Mouse (Mus musculus) layer of hippocampus, postnatal 25 days (tissue): ENCODE results near the gene Bach2. TPM values are rescaled to one million over a fixed set of nuclear protein-coding genes. Genes with fewer than 3 reads are reported as not detected.

Experiments
- DNase-seq, 2 experiments: peaks; one replicate each; pipeline ENCODE4 v3.0.0; 2022; ENCODE audit warnings: mixed read lengths in 2 of 2, low spot score in 1 of 2; ENCODE audit errors: extremely low spot score in 1 of 2
- total RNA-seq, 2 experiments: library from RNA; stranded (reverse); gene quantifications; 2 replicates each; pipeline ENCODE4 v1.2.3; 2021

Gene Bach2
- total RNA-seq, 2 experiments from 2014 or later = 9.8 to 17.5 TPM

DNA sequence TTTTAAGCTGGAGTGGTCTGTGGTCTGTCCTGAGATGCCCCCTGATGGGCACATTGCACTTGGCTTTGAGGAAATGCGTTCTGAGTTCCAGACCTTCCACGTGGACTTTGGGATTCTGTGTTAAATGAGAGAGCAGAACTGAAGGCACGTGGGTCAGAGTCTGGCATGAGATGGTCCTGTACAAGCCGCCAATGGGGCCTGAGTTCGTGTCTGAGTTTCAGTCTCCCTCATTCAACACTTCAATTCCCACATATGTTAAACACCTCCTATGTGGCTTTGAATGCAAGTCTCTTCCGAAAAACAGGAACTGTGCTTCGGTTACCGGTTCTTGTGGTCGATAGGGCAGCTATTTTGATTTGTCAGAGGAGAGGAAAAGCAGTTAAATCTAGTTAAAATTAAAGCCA, 10.4 kb downstream of the Bach2 start:
- no peak for DNase-seq

DNA sequence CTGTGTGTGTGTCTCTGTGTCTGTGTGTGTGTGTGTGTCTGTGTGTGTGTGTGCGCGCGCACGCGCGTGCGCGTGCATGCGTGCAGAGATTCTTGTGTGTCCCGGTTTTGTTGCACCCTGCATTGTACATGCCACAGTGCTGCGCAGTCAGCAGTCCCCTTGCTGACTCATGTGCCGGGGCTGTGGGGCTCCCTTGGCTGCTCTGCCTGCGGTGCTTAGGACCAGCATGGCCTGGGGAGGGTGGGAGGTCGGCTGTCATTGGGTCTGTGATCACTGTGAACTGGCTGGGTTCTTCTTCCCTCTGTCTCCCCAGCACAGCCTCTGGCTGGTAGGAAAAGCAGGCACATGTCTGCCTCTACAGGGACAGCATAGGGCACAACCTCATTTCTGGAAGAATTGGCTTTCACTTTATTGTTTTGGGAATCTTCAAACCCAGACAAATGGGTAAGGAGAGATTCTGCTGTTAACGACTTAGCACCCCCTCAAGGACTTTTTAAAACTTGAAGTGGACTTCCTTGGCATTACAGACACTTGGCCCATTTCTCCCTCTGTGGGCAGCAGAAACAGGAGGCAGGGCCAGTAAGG, 11.2 kb downstream of the Bach2 start:
- no peak for DNase-seq

- no peak for DNase-seq
These were observed 11.9 kb downstream of the Bach2 start for GRCm38 (mm10) chr4:32250333-32251004.

- no peak for DNase-seq
These were observed 12.4 kb downstream of the Bach2 start for GRCm38 (mm10) chr4:32251005-32251365.

GRCm38 (mm10) chr4:32251946-32252672, 13.5 kb downstream of the Bach2 start:
- DNase-seq = no peak

- DNase-seq = no peak
These were observed 19.1 kb downstream of the Bach2 start for GRCm38 (mm10) chr4:32257686-32258085.

DNA sequence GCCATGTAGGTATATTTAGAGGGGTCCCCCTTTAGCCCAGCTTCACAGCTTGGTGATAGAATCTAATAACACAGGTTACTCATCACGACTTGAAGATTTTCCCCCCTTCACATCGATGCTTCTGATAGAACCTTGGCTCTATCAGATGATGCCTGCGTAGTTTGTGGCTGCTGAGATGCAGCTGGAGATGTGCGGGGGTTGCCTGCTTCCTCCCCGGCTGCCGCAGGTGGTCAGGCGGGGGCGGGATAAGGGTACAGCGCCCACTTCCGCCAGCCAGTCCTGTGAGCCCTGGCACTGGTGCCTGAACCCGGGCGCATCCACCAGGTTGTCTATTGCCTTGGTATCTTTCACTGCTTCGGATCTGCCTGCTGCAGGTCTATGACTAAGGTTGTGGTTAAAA, 19.5 kb downstream of the Bach2 start:
- no peak for DNase-seq

DNA sequence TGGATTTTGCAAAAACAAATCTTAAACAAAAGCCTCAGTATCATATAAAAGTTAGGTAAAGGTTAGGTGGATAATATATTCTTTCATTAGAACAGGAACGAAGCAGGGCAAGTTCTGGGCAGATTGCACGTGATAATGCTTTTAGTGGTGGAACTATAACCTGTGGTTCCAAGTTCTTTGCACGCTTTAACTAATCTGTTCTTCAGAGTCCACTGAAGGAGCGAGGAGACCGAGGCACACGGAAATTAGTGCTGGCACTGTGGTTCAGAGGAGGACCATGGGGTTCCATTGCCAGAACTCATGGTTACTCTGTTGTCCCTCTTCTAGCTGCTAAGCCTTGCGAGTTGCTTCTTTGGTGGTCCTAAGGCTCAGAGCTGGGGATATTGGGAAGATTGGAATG, 20.0 kb downstream of the Bach2 start:
- no peak for DNase-seq

DNA sequence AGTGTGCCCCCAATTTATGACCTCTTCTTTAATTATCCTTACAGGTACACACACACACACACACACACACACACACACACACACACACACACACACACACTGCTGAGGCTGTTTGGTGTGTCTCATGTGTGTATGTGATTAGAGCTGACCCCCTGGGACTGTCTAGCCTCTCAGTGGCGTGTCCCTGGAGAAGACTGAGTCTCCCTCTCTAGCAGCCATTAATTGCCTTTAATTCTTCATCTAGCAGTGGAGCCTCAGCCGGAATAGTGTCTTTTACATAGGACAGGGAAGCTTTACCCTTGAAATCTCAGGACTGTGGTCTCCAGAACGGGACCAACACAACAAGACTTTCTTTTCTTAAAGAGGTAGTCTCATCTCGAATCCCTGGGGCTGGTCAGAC, 22.3 kb downstream of the Bach2 start:
- DNase-seq = no peak

GRCm38 (mm10) chr4:32262825-32263684, 24.5 kb downstream of the Bach2 start:
- no peak for DNase-seq

- no peak for DNase-seq
These were observed 25.1 kb downstream of the Bach2 start for GRCm38 (mm10) chr4:32263685-32264038.

DNA sequence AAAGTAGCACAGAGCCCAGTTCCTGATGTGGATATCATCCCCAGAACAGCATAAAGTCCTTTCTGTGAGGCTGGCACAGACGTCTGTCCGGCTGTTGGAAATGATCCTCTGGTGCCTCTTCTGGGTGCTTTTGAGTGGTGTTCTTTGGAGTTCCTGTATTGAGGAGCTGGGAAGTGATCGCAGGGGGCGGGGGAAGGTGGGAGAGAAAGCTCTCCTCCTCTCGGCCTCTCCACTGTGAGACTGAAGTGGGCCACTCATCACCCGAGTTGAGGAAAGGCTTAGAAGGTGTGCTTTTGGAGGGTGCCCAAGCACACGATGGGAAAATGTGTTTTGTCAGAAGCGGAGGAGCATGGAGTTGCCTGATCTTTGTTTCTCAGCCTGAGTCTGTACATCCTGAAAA, 26.3 kb downstream of the Bach2 start:
- DNase-seq = no peak

DNA sequence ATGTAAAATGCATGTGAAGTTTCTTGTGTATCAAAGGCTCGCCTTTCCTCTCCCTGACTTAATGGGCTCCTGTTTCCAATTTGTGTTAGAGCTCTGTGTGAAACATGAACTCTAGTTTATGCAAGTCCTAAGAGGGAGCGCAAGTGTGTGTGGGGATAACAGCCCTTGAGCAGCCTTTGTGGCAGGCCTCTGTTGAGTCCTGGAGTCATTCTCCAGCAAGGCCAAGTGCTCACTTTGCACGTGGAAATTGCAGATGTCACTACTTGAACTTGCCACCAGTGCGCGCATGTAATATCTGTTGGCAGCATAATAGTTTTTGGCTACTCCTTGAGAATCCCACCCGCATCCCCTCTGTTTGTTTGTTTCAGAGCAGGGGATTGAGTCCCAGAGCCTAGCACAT, 28.1 kb downstream of the Bach2 start:
- DNase-seq = no peak

DNA sequence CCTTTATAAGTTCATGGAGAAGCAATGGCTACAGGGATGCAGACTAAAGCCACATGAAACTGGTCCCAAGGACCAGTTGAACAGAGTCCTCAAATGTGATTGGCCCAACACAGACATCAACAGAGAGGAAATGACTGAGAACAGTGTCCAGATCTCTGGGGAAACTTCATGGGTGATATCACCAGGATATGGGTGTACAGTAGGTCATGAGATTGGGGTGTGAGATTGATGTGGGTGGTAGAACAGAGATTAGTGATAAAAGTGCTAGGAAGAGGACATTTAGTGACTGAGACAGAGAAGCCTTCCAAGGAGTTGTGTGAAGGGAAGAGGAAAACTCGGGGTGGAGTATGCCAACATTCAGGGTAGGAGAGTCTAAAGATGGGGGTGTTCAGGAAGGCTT, 29.4 kb downstream of the Bach2 start:
- DNase-seq = no peak

GRCm38 (mm10) chr4:32272398-32272797, 33.8 kb downstream of the Bach2 start:
- DNase-seq = no peak

- DNase-seq = no peak
These were observed 36.2 kb downstream of the Bach2 start for GRCm38 (mm10) chr4:32274776-32275294.

- no peak for DNase-seq
These were observed 41.2 kb downstream of the Bach2 start for GRCm38 (mm10) chr4:32279842-32280241.

GRCm38 (mm10) chr4:32280401-32280800, 41.8 kb downstream of the Bach2 start:
- DNase-seq = no peak

GRCm38 (mm10) chr4:32281306-32281705, 42.7 kb downstream of the Bach2 start:
- DNase-seq = no peak

- DNase-seq = no peak
These were observed 47.8 kb downstream of the Bach2 start for GRCm38 (mm10) chr4:32286405-32286804.
